Mouse (Mus musculus) lung, postnatal 0 days (tissue): ENCODE data around the gene G3bp1. TPM values are rescaled to one million over a fixed set of nuclear protein-coding genes. Genes with fewer than 3 reads are reported as not detected.
A peak's percentile ranks its signal among the peaks of the same experiment; 100 is the strongest.

Experiments used
- ATAC-seq: fragments of 200-750 bp; cut with Nextera tagmentation; 2 replicates; pipeline ENCODE4 v1.8.0; 2017; ENCODE audit warnings: moderate library complexity
- DNase-seq: peaks from one replicate; pipeline ENCODE4 v3.0.0-alpha.2; 2016; ENCODE audit warnings: low spot score
- H3K27ac ChIP-seq: fragments of 300-500 bp; sonication (generic); 2 replicates; pipeline ENCODE4 v1.5.1; 2014; ENCODE audit warnings: antibody characterized with exemption, mild to moderate bottlenecking, low read length, mixed read lengths
- H3K27me3 ChIP-seq: fragments of 300-500 bp; sonication (generic); replicated peaks from 2 replicates; pipeline ENCODE4 v1.6.1; 2014; ENCODE audit warnings: low read length, mixed read lengths; ENCODE audit not compliant: insufficient read depth
- H3K36me3 ChIP-seq: fragments of 300-500 bp; sonication (generic); 2 replicates; pipeline ENCODE4 v1.6.1; 2014; ENCODE audit warnings: low read length, mixed read lengths; ENCODE audit not compliant: insufficient read depth
- H3K4me1 ChIP-seq: fragments of 300-500 bp; sonication (generic); 2 replicates; pipeline ENCODE4 v1.6.1; 2014; ENCODE audit warnings: antibody characterized with exemption, low read depth, low read length, mixed read lengths; ENCODE audit not compliant: insufficient read depth
- H3K4me2 ChIP-seq: fragments of 300-500 bp; sonication (generic); replicated peaks from 2 replicates; pipeline ENCODE4 v1.6.1; 2014; ENCODE audit warnings: low read depth, mild to moderate bottlenecking, low read length, moderate library complexity, mixed read lengths
- H3K4me3 ChIP-seq: fragments of 300-500 bp; sonication (generic); 2 replicates; pipeline ENCODE4 v1.5.1; 2014; ENCODE audit warnings: low read depth, low read length
- H3K9ac ChIP-seq: fragments of 300-500 bp; sonication (generic); replicated peaks from 2 replicates; pipeline ENCODE4 v1.6.1; 2014; ENCODE audit warnings: low read depth, mild to moderate bottlenecking
- H3K9me3 ChIP-seq: fragments of 300-500 bp; sonication (generic); 2 replicates; pipeline ENCODE4 v1.6.1; 2016; ENCODE audit warnings: low read length, mixed read lengths
- CTCF ChIP-seq: IDR thresholded peaks from 2 replicates; pipeline ENCODE4 v1.5.1; 2016; ENCODE audit warnings: antibody characterized with exemption, mild to moderate bottlenecking
- EP300 ChIP-seq: IDR thresholded peaks from 2 replicates; pipeline ENCODE4 v1.6.1; 2016; ENCODE audit warnings: antibody characterized with exemption, mild to moderate bottlenecking, control low read depth
- WGBS: fragments of 180-500 bp; shearing (Covaris S2); extraction: QIAGEN DNeasy Blood & Tissue Kit; methylation state at CpG from one replicate; pipeline ENCODE4 v1.1.7; 2014; 5-methylcytosine and 5-hydroxymethylcytosine counted together
- polyA plus RNA-seq: library from polyadenylated mRNA; unstranded; fragments of >200 nt; fragmentation: Nextera tagmentation; extraction: Ambion mirVana; gene quantifications from 2 replicates; pipeline ENCODE4 v1.2.1, GENCODE M21; 2015

Gene G3bp1
- polyA plus RNA-seq, 1 experiment from 2014 or later = 47.7 TPM

DNA sequence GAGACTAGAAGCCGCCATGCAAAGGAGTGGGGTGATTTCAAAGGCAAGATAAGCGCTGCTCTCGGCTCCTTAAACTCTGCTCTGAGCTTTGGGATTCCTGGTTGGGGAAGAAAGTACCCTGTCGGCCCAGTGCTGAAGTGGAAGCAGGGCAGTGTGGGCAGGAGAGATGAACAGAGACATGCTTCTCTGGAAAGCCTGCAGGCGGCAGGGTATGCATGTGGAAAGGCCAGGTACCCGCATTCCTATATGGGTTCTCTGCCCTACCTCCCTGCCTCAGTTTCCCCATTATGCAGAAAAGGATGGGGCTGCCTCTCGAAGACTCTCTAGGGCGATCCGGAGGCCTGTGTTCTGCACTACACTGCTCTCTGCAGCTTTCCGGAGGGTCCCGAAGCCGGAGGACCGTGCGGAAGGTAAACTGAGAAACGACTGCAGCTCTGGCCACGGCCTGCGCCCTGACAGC is 8.9 kb upstream of the G3bp1 start:
- ATAC-seq (peak; percentile 22), DNase-seq (peak; percentile 59)
- no peaks in the 10 kb centered on the region for H3K27me3 ChIP-seq
- peak overlapping the region; percentile 83 for H3K4me2 ChIP-seq
- peak overlapping the region; percentile 64 for H3K4me3 ChIP-seq
- peaks cover 4% of the 10 kb centered on the region; the same call in 1 of the 2 replicates for H3K4me1 ChIP-seq
- WGBS = 1% methylated on average over 17 of the region's 17 CpGs
- no peaks in the 10 kb centered on the region for H3K36me3 ChIP-seq
- peak overlapping the region; percentile 51 for H3K9ac ChIP-seq
- peak overlapping the region; percentile 84 for H3K27ac ChIP-seq
- H3K9me3 ChIP-seq = no peaks in the 10 kb centered on the region
- TF ChIP-seq CTCF = peak; percentile 50
- TF ChIP-seq EP300 = no peak

DNA sequence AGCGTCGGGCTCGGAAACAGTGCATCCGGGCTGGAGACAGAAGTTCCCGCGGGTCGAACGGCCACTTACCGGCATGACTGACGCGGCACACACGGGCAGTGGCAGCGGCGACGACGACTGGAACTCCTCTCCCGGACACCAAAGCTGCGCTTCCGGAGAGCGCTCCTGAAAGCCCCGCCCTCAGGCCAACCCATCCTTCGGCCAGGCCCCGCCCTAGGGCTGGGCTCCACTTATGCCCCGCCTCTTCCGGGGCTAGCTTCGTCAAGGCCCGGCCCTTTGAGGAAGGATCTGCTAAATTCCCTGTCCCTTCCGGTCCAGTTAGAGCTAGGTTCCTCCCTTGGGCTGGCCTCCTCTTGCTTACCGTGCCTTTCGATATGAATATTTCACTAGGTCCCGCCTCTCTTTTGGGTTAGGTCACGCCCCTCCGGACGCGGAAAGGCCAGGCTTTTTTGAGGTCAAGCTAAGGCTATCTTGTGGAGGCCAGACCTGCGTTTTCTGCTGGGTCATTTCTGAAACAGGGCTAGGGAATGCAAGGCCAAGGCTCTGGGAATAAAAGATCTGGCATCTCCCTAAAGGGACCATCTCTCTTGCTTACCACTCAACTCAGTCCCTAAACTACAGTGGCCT is 8.4 kb upstream of the G3bp1 start, which contains the start of gene Atox1:
Gene Atox1, minus strand, starts transcription at position 221 of the 627 bp plus-strand sequence.
- Histone ChIP-seq H3K27me3 (no peaks in the 10 kb centered on the region), H3K36me3 (no peaks in the 10 kb centered on the region), H3K4me1 (peaks cover 4% of the 10 kb centered on the region; the same call in 1 of the 2 replicates), H3K4me3 (peak within 1 kb of the TSS; percentile 64), H3K9me3 (no peaks in the 10 kb centered on the region), H3K27ac (peak within 1 kb of the TSS; percentile 84), H3K9ac (peak within 1 kb of the TSS; percentile 51), H3K4me2 (peak within 1 kb of the TSS; percentile 83)
- peak; percentile 33; the same call in 1 of the 2 replicates for TF ChIP-seq EP300
- no peak for TF ChIP-seq CTCF
- ATAC-seq = peak; percentile 99
- peak; percentile 99 for DNase-seq
- WGBS = under 1% methylated on average over 35 of the region's 36 CpGs

DNA sequence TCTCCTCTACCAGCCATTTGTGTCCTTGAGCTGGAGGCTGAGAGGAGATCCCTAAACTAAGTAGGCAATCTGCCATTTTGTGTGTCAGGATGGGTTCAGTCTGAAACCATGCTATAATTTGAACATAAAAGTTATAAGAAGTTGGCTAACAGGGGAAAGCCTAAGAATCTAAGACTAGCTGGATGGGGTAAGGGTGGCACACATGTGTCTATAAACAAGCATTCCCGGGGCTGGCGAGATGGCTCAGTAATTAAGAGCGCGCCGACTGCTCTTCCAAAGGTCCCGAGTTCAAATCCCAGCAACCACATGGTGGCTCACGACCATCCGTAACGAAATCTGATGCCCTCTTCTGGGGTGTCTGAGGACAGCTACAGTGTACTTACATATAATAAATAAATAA is 7.3 kb upstream of the G3bp1 start:
- no peak for TF ChIP-seq EP300
- TF ChIP-seq CTCF = no peak
- WGBS = 94% methylated on average over 9 of the region's 9 CpGs
- no peaks in the 10 kb centered on the region for H3K36me3 ChIP-seq

DNA sequence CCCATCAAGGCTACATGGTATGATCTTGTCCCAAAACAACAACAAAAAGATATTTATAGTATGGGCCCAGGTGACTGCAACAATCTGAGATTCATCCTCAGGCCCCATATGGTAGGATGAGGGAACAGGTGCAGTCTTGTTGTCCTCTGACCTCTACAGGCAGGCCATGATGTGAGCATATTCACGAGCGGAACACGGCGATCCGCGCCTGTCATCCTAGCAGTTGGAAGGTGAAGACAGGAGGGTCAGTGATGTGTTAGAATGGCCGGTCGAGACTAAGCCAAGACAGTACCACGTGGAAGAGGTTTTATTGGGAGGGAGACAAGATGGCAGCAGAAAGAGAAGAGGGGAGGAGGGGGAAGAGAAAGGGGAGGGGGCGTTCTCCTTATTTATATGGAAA is 4.8 kb upstream of the G3bp1 start:
- 78% methylated on average over 10 of the region's 10 CpGs for WGBS
- no peaks in the 10 kb centered on the region for H3K27me3 ChIP-seq
- H3K9ac ChIP-seq = no peak overlapping the region
- DNase-seq (no peak), ATAC-seq (no peak)
- H3K27ac ChIP-seq = no peak overlapping the region
- H3K4me1 ChIP-seq = no peaks in the 10 kb centered on the region; the same call in 1 of the 2 replicates
- no peak overlapping the region for H3K4me2 ChIP-seq
- H3K9me3 ChIP-seq = no peaks in the 10 kb centered on the region
- TF ChIP-seq CTCF = no peak
- no peaks in the 10 kb centered on the region for H3K36me3 ChIP-seq
- no peak overlapping the region for H3K4me3 ChIP-seq

More for the DNA sequence above, 7.3 kb upstream of the G3bp1 start:
- H3K4me3 ChIP-seq = no peak overlapping the region
- no peaks in the 10 kb centered on the region for H3K9me3 ChIP-seq
- peaks cover 4% of the 10 kb centered on the region; the same call in 1 of the 2 replicates for H3K4me1 ChIP-seq
- no peak overlapping the region for H3K4me2 ChIP-seq
- DNase-seq (no peak), ATAC-seq (no peak)
- no peak overlapping the region for H3K9ac ChIP-seq
- H3K27ac ChIP-seq = no peak overlapping the region
- no peaks in the 10 kb centered on the region for H3K27me3 ChIP-seq

DNA sequence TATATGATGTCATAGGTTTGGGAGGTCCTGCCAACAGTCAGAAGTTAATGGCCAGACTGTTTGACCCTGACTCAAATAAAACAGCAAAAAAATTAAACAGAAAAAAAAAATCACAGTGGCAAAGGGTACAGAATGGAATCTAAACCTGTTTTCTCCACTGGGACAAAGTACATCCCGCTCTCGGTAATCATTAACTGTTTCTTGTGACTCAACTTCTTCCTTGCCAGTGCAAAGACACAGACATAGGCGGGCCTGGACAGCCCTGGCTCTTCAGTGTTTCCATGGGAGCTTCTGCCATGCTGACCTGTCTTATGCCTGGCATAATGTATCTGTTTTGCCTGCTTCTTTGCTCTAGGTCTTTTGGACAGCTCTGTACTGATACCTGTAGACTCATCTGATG is 4.3 kb upstream of the G3bp1 start:
- H3K9me3 ChIP-seq = no peaks in the 10 kb centered on the region
- DNase-seq (no peak), ATAC-seq (no peak)
- 75% methylated on average over 3 of the region's 3 CpGs for WGBS
- H3K27me3 ChIP-seq = no peaks in the 10 kb centered on the region
- H3K27ac ChIP-seq = no peak overlapping the region
- TF ChIP-seq EP300 = no peak
- TF ChIP-seq CTCF = no peak
- H3K4me1 ChIP-seq = no peaks in the 10 kb centered on the region; the same call in 1 of the 2 replicates
- H3K4me3 ChIP-seq = no peak overlapping the region
- H3K9ac ChIP-seq = no peak overlapping the region
- H3K4me2 ChIP-seq = no peak overlapping the region
- H3K36me3 ChIP-seq = no peaks in the 10 kb centered on the region

DNA sequence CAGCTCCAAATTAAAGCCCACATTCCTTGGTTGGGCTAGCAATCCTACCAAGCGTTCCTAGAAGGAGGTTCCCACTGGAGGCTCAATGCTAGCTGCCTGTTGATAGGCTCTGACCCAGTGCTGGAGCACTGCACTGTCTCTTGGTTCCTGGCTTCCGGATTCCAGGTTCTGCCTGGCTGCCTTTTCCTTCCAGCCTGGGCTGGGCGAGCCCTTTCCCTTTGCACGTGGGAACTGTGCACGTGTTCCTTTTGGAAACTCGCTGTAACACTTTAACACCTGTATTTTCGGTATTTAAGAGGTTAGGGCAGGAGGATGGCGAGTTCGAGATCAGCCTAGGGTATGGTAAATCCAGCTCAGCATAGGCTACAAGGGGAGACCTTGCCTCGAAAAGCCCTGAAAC is 1.5 kb upstream of the G3bp1 start:
- TF ChIP-seq CTCF = no peak
- TF ChIP-seq EP300 = no peak
- Histone ChIP-seq H3K4me1 (0 out of 2 replicates have a peak, but pooled peaks cover 7% of the 10 kb centered on the region), H3K4me2 (peak overlapping the region; percentile 62), H3K27me3 (no peaks in the 10 kb centered on the region), H3K27ac (peak overlapping the region; percentile 94), H3K4me3 (no peak overlapping the region), H3K36me3 (no peaks in the 10 kb centered on the region), H3K9ac (no peak overlapping the region; the same call in 1 of the 2 replicates), H3K9me3 (no peaks in the 10 kb centered on the region)
- DNase-seq = no peak
- WGBS = 66% methylated on average over 10 of the region's 10 CpGs
- no peak for ATAC-seq
